8 mouse cellular contexts compared by ENCODE assay signal in the genomic region with DNA sequence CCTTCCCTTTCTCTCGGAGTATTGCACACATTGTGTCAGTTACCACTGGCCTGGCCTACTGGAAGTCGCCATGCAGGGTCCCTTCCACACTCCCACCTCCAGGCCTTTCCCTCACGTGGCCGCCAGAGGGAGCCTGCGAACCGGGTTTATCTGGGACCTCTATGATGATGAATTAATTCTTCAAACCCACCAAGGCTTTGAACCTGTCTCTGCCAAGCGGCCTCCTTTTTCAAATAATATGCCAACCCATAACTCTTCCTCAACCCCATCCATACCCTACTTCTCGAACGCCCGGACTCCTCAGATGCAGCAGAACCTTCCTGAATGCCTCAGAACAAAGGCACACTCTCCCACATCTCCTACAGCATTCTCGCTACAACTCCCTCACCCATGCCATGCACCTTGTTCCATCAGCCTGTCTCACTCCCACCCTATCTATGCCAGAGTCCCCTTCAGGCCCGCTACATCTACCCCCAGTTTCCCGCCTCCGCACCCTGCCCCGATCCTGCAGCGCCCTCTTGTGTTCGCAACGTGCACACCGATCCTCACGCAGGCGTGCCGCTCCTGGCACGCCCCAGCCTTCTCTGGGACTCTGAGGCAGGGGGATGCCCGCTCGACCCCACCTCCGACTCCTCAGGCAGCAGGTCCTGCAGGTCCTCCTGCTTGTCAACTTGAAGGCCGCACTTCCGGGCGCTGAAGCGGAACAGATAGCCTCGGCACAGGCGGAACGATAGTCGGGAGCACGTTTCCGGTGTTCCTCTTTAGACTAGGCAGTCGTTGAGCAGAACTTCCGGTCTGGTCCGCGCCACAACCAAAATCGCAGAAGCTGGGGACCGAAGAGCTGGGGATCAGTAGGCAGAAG. TPM values are rescaled to one million over a fixed set of nuclear protein-coding genes. Genes with fewer than 3 reads are reported as not detected.
DNase-seq lines count a peak whose midpoint lies in the region; ATAC-seq and TF ChIP-seq lines count a peak whose summit lies in the region.

No protein-coding gene starts in this region.

- no peaks in the 10 kb centered on the region for H3K9me3 ChIP-seq in hindbrain, postnatal 0 days (ENCODE audit: low read length)

- DNase-seq in gastrocnemius, adult 2 months = peak; percentile 93
- DNase-seq in hindbrain, postnatal 0 days (ENCODE audit: low spot score) = peak; percentile 97
- peak; percentile 89 to 90 for DNase-seq in left cerebral cortex, adult 2 months (ENCODE audit: extremely low spot score in 1 of 2, low spot score in 2 of 2)
- peak; percentile 90 for DNase-seq in retina, postnatal 7 days (ENCODE audit: low read depth, low spot score)
- DNase-seq in urinary bladder, adult 18-20 months (ENCODE audit: low spot score in 2 of 2) = peak; percentile 87 to 92

- peaks cover 10% of the 10 kb centered on the region; the same call in 1 of the 2 replicates for H3K4me1 ChIP-seq in hindbrain, postnatal 0 days (ENCODE audit: insufficient read depth, low read length)

- peak overlapping the region; percentile 70 for H3K4me2 ChIP-seq in hindbrain, postnatal 0 days (ENCODE audit: low read depth, low read length)

- peak; percentile 74 for TF ChIP-seq CTCF in gastrocnemius, adult 2 months (IDR thresholded peaks at IDR 0.05)
- TF ChIP-seq CTCF in hindbrain, postnatal 0 days (IDR thresholded peaks at IDR 0.05; ENCODE audit: low read depth) = peak; percentile 87
- TF ChIP-seq CTCF in left cerebral cortex, adult 2 months (IDR thresholded peaks at IDR 0.05) = peak; percentile 68

- H3K4me3 ChIP-seq in gastrocnemius, adult 2 months = peak overlapping the region; percentile 80
- peak overlapping the region; percentile 44 for H3K4me3 ChIP-seq in hindbrain, postnatal 0 days (ENCODE audit: low read length)
- peak overlapping the region; percentile 83 for H3K4me3 ChIP-seq in left cerebral cortex, adult 2 months
- H3K4me3 ChIP-seq in macrophage (ENCODE audit: inconsistent target) = peak overlapping the region; percentile 93

- H3K36me3 ChIP-seq in hindbrain, postnatal 0 days (ENCODE audit: insufficient read depth, low read length) = peaks cover 15% of the 10 kb centered on the region
- H3K36me3 ChIP-seq in macrophage (ENCODE audit: inconsistent target) = peaks cover 17% of the 10 kb centered on the region

- peak overlapping the region; percentile 97 for H3K27ac ChIP-seq in gastrocnemius, adult 2 months
- H3K27ac ChIP-seq in hindbrain, postnatal 0 days = peak overlapping the region; percentile 73
- H3K27ac ChIP-seq in left cerebral cortex, adult 2 months = peak overlapping the region; percentile 99
- peak overlapping the region; percentile 73 for H3K27ac ChIP-seq in macrophage

- H3K27me3 ChIP-seq in hindbrain, postnatal 0 days (ENCODE audit: insufficient read depth, low read length) = no peaks in the 10 kb centered on the region

- peak overlapping the region; percentile 56 for H3K9ac ChIP-seq in hindbrain, postnatal 0 days (replicated peaks; ENCODE audit: low read length)

- intact Hi-C loops in gastrocnemius, adult 2 months (cut with DNase I) = loop anchor here (1.0 kb wide), 2 partner anchors 37 to 99 kb away; no protein-coding TSS in a partner anchor
- intact Hi-C loops in left cerebral cortex, adult 2 months (cut with DNase I) = loop anchor here (2.0 to 5.0 kb wide), 4 partner anchors 15 to 87 kb away; a partner anchor contains a TSS

- under 1% methylated on average over 42 of the region's 42 CpGs for WGBS in hindbrain, postnatal 0 days
- under 1% methylated on average over 41 of the region's 42 CpGs for WGBS in macrophage (ENCODE audit: missing documents)

- peaks cover 26% of the 10 kb centered on the region for H3K79me2 ChIP-seq in macrophage (ENCODE audit: inconsistent target)

- peak; percentile 84 for ATAC-seq in activated CD4-positive, CD25-positive, alpha-beta regulatory T cell, adult 4 months
- ATAC-seq in common myeloid progenitor, adult 5-6 weeks (replicated peaks; ENCODE audit: low read depth, poor library complexity, severe bottlenecking) = peak; percentile 90
- peak; percentile 92 for ATAC-seq in hindbrain, postnatal 0 days

RNA-seq across cellular contexts. Expression of a gene that starts 0.5 kb away (rescaled TPM):
- polyA plus RNA-seq in activated CD4-positive, CD25-positive, alpha-beta regulatory T cell, adult 4 months (2017; shearing (Covaris generic)) = 1 to 10 TPM; 4.6 to 7.0 TPM
- total RNA-seq in common myeloid progenitor, adult 5-6 weeks (2017) = 9.7 and 9.8 TPM in 2 replicates
- total RNA-seq in gastrocnemius, adult 2 months (2021) = 1 to 10 TPM; 3.3 to 4.4 TPM
- total RNA-seq in hindbrain, postnatal 0 days (2014; rRNA removed) = 41.6 and 47.6 TPM in 2 replicates
- 23.9 and 24.6 TPM in 2 replicates for polyA plus RNA-seq in hindbrain, postnatal 0 days (2015; fragmentation: Nextera tagmentation; extraction: Ambion mirVana)
- 10 to 100 TPM; 34.0 to 35.8 TPM for total RNA-seq in left cerebral cortex, adult 2 months (2021)
- 10 to 100 TPM in 3 of 26 experiments, 1 to 10 TPM in 21, under 1 TPM in 2; 0.43 to 13.6 (median 4.0) TPM for total RNA-seq in macrophage (2018; cell fraction: chromatin; rRNA removed)
- 10 to 100 TPM in 14 of 26 experiments, 1 to 10 TPM in 12; 2.3 to 14.9 (median 10.7) TPM for total RNA-seq in macrophage (2018; cell fraction: cytosol; rRNA removed)
- 10 to 100 TPM in 7 of 26 experiments, 1 to 10 TPM in 19; 1.3 to 16.1 (median 5.9) TPM for total RNA-seq in macrophage (2018; cell fraction: nucleus; rRNA removed)
- 7.4 to 11.7 TPM (median 11.4 TPM) in 3 replicates for polyA plus RNA-seq in macrophage (2018)

RNA-seq across cellular contexts. Expression of a gene that starts 10.5 kb away (rescaled TPM):
- 10 to 100 TPM; 45.5 to 59.4 TPM for polyA plus RNA-seq in activated CD4-positive, CD25-positive, alpha-beta regulatory T cell, adult 4 months (2017; shearing (Covaris generic))
- 481 and 549 TPM in 2 replicates for total RNA-seq in common myeloid progenitor, adult 5-6 weeks (2017)
- 10 to 100 TPM; 71.3 to 71.5 TPM for total RNA-seq in gastrocnemius, adult 2 months (2021)
- 483 and 563 TPM in 2 replicates for total RNA-seq in hindbrain, postnatal 0 days (2014; rRNA removed)
- 176 and 184 TPM in 2 replicates for polyA plus RNA-seq in hindbrain, postnatal 0 days (2015; fragmentation: Nextera tagmentation; extraction: Ambion mirVana)
- 100 to 1,000 TPM; 220 to 221 TPM for total RNA-seq in left cerebral cortex, adult 2 months (2021)
- total RNA-seq in macrophage (2018; cell fraction: chromatin; rRNA removed) = 100 to 1,000 TPM in 14 of 26 experiments, 10 to 100 TPM in 12; 31.4 to 187 (median 105) TPM
- total RNA-seq in macrophage (2018; cell fraction: cytosol; rRNA removed) = 100 to 1,000 TPM in 5 of 26 experiments, 10 to 100 TPM in 21; 51.8 to 113 (median 87.9) TPM
- 100 to 1,000 TPM in 7 of 26 experiments, 10 to 100 TPM in 19; 44.5 to 211 (median 78.7) TPM for total RNA-seq in macrophage (2018; cell fraction: nucleus; rRNA removed)
- 64.2 to 120 TPM (median 85.7 TPM) in 3 replicates for polyA plus RNA-seq in macrophage (2018)

RNA-seq across cellular contexts. Expression of a gene that starts 11.4 kb away (rescaled TPM):
- polyA plus RNA-seq in activated CD4-positive, CD25-positive, alpha-beta regulatory T cell, adult 4 months (2017; shearing (Covaris generic)) = under 1 TPM in 1 of 2 experiments, not detected in 1; 0.29 TPM
- not detected in 2 replicates for total RNA-seq in common myeloid progenitor, adult 5-6 weeks (2017)
- total RNA-seq in gastrocnemius, adult 2 months (2021) = under 1 TPM in 1 of 2 experiments, not detected in 1; 0.42 TPM
- 1.1 and 1.7 TPM in 2 replicates for total RNA-seq in hindbrain, postnatal 0 days (2014; rRNA removed)
- polyA plus RNA-seq in hindbrain, postnatal 0 days (2015; fragmentation: Nextera tagmentation; extraction: Ambion mirVana) = 0.29 and 0.30 TPM in 2 replicates
- total RNA-seq in left cerebral cortex, adult 2 months (2021) = under 1 TPM in 1 of 2 experiments, not detected in 1; 0.44 TPM
- not detected for total RNA-seq in macrophage (2018; cell fraction: chromatin; rRNA removed)
- not detected for total RNA-seq in macrophage (2018; cell fraction: cytosol; rRNA removed)
- total RNA-seq in macrophage (2018; cell fraction: nucleus; rRNA removed) = under 1 TPM in 1 of 26 experiments, not detected in 25; 0.82 TPM
- polyA plus RNA-seq in macrophage (2018) = not detected in 3 replicates

RNA-seq across cellular contexts. Expression of a gene that starts 25.2 kb away (rescaled TPM):
- 100 to 1,000 TPM; 300 to 349 TPM for polyA plus RNA-seq in activated CD4-positive, CD25-positive, alpha-beta regulatory T cell, adult 4 months (2017; shearing (Covaris generic))
- total RNA-seq in common myeloid progenitor, adult 5-6 weeks (2017) = 147 and 158 TPM in 2 replicates
- total RNA-seq in gastrocnemius, adult 2 months (2021) = 100 to 1,000 TPM in 1 of 2 experiments, 10 to 100 TPM in 1; 76.2 to 106 TPM
- 59.7 and 68.0 TPM in 2 replicates for total RNA-seq in hindbrain, postnatal 0 days (2014; rRNA removed)
- 188 and 202 TPM in 2 replicates for polyA plus RNA-seq in hindbrain, postnatal 0 days (2015; fragmentation: Nextera tagmentation; extraction: Ambion mirVana)
- 100 to 1,000 TPM; 134 to 150 TPM for total RNA-seq in left cerebral cortex, adult 2 months (2021)
- 10 to 100 TPM; 40.0 to 77.2 (median 51.7) TPM for total RNA-seq in macrophage (2018; cell fraction: chromatin; rRNA removed)
- total RNA-seq in macrophage (2018; cell fraction: cytosol; rRNA removed) = 100 to 1,000 TPM; 178 to 275 (median 205) TPM
- total RNA-seq in macrophage (2018; cell fraction: nucleus; rRNA removed) = 100 to 1,000 TPM in 4 of 26 experiments, 10 to 100 TPM in 22; 62.8 to 112 (median 86.2) TPM
- polyA plus RNA-seq in macrophage (2018) = 186 to 358 TPM (median 214 TPM) in 3 replicates

RNA-seq across cellular contexts. Expression of a gene that starts 28.7 kb away (rescaled TPM):
- 10 to 100 TPM; 15.3 to 16.9 TPM for polyA plus RNA-seq in activated CD4-positive, CD25-positive, alpha-beta regulatory T cell, adult 4 months (2017; shearing (Covaris generic))
- 97.7 and 99.2 TPM in 2 replicates for total RNA-seq in common myeloid progenitor, adult 5-6 weeks (2017)
- total RNA-seq in gastrocnemius, adult 2 months (2021) = 100 to 1,000 TPM; 136 to 146 TPM
- total RNA-seq in hindbrain, postnatal 0 days (2014; rRNA removed) = 320 and 345 TPM in 2 replicates
- 140 and 153 TPM in 2 replicates for polyA plus RNA-seq in hindbrain, postnatal 0 days (2015; fragmentation: Nextera tagmentation; extraction: Ambion mirVana)
- total RNA-seq in left cerebral cortex, adult 2 months (2021) = 100 to 1,000 TPM; 220 to 227 TPM
- total RNA-seq in macrophage (2018; cell fraction: chromatin; rRNA removed) = 100 to 1,000 TPM in 11 of 26 experiments, 10 to 100 TPM in 15; 38.9 to 176 (median 83.5) TPM
- 100 to 1,000 TPM; 106 to 188 (median 131) TPM for total RNA-seq in macrophage (2018; cell fraction: cytosol; rRNA removed)
- total RNA-seq in macrophage (2018; cell fraction: nucleus; rRNA removed) = 100 to 1,000 TPM in 11 of 26 experiments, 10 to 100 TPM in 15; 40.5 to 157 (median 90.5) TPM
- polyA plus RNA-seq in macrophage (2018) = 132 to 209 TPM (median 195 TPM) in 3 replicates

Comparison
In these comparisons a context has a peak if more than half of its experiments do, and no peak if none do; other contexts are left out.
1. Peak in every context shown above with its lines: DNase-seq, ATAC-seq, H3K4me3 ChIP-seq and H3K27ac ChIP-seq.